Mouse (Mus musculus): ENCODE data around the gene Cryab.

Gene Cryab

GRCm38 (mm10) chr9:50742744-50743143 is 8.4 kb upstream of the Cryab start:
- DNase-seq (ENCODE audit: low spot score), result no peak

- no peak for DNase-seq (ENCODE audit: low spot score)
Observed at GRCm38 (mm10) chr9:50745806-50746205, 5.3 kb upstream of the Cryab start.

GRCm38 (mm10) chr9:50746214-50746677 is 4.9 kb upstream of the Cryab start, which contains the start of gene 2310030G06Rik:
2310030G06Rik (minus strand) TSS chr9:50746536.
- DNase-seq (ENCODE audit: low spot score), result no peak

GRCm38 (mm10) chr9:50750706-50751105 is 419 bp upstream of the Cryab start:
- DNase-seq (ENCODE audit: low spot score), result no peak

GRCm38 (mm10) chr9:50752054-50752602 is 1.0 kb downstream of the Cryab start, which contains the start of gene Hspb2:
Hspb2 (minus strand) TSS chr9:50752354.
- DNase-seq (ENCODE audit: low spot score), result no peak

- no peak for DNase-seq (ENCODE audit: low spot score)
Observed at GRCm38 (mm10) chr9:50752784-50753615, 1.9 kb downstream of the Cryab start.

- no peak for DNase-seq (ENCODE audit: low spot score)
Observed at GRCm38 (mm10) chr9:50753947-50754346, 2.8 kb downstream of the Cryab start.

GRCm38 (mm10) chr9:50756711-50757110 is 5.6 kb downstream of the Cryab start:
- no peak for DNase-seq (ENCODE audit: low spot score)

GRCm38 (mm10) chr9:50761520-50762243 is 10.6 kb downstream of the Cryab start:
- DNase-seq (ENCODE audit: low spot score), result no peak

GRCm38 (mm10) chr9:50763331-50763730 is 12.2 kb downstream of the Cryab start:
- no peak for DNase-seq (ENCODE audit: low spot score)

- no peak for DNase-seq (ENCODE audit: low spot score)
Observed at GRCm38 (mm10) chr9:50767531-50768106, 16.5 kb downstream of the Cryab start.

- peak; percentile 98 for DNase-seq (ENCODE audit: low spot score)
Observed at GRCm38 (mm10) chr9:50768107-50769002, 17.2 kb downstream of the Cryab start, which contains the start of gene Fdxacb1. Fdxacb1 (plus strand) TSS chr9:50768236.

GRCm38 (mm10) chr9:50770011-50770410 is 18.9 kb downstream of the Cryab start:
- DNase-seq (ENCODE audit: low spot score), result no peak

GRCm38 (mm10) chr9:50774026-50774462 is 22.9 kb downstream of the Cryab start:
- peak; percentile 11 for DNase-seq (ENCODE audit: low spot score)

GRCm38 (mm10) chr9:50774991-50775612 is 24.0 kb downstream of the Cryab start, which contains the start of the genes Alg9 and 1110032A03Rik:
Alg9 (plus strand) TSS chr9:50775019.
1110032A03Rik (minus strand) TSS chr9:50775520.
- peak; percentile 81 for DNase-seq (ENCODE audit: low spot score)

GRCm38 (mm10) chr9:50775662-50776126 is 24.6 kb downstream of the Cryab start:
- peak; percentile 12 for DNase-seq (ENCODE audit: low spot score)

- DNase-seq (ENCODE audit: low spot score), result no peak
Observed at GRCm38 (mm10) chr9:50776162-50776760, 25.1 kb downstream of the Cryab start.

GRCm38 (mm10) chr9:50782155-50782554 is 31.0 kb downstream of the Cryab start:
- DNase-seq (ENCODE audit: low spot score), result peak; percentile 37

GRCm38 (mm10) chr9:50795266-50795665 is 44.1 kb downstream of the Cryab start:
- DNase-seq (ENCODE audit: low spot score), result no peak

- no peak for DNase-seq (ENCODE audit: low spot score)
Observed at GRCm38 (mm10) chr9:50796776-50797175, 45.7 kb downstream of the Cryab start.
